Mouse (Mus musculus) bone marrow, adult 2 months (tissue): ENCODE measurements at regions not wholly inside any gene's neighbourhood (a gene's known extent, or its start where the extent isn't known, plus 50 kb on each side); places are given as distances from the start of the nearest gene placed in this dataset.
A peak's percentile ranks its signal among the peaks of the same experiment; 100 is the strongest.

Experiments used
- H3K27ac ChIP-seq: fragments of 200-500 bp; 2 replicates; pipeline ENCODE4 v1.5.1; 2012; ENCODE audit warnings: low read depth, mild to moderate bottlenecking, control low read depth, inconsistent platforms, low read length; ENCODE audit not compliant: control insufficient read depth, poor library complexity, insufficient read depth
- H3K4me1 ChIP-seq: fragments of 200-500 bp; 2 replicates; pipeline ENCODE4 v1.6.1; 2011; ENCODE audit warnings: low read length; ENCODE audit not compliant: control insufficient read depth, insufficient read depth
- H3K4me3 ChIP-seq: fragments of 200-500 bp; replicated peaks from 2 replicates; pipeline ENCODE3; 2011; ENCODE audit warnings: mild to moderate bottlenecking, low read depth, low read length, control low read depth; ENCODE audit not compliant: control insufficient read depth
- CTCF ChIP-seq: fragments of 200-500 bp; IDR thresholded peaks from 2 replicates; pipeline ENCODE4 v1.5.1; 2011; ENCODE audit warnings: low read length, control low read depth; ENCODE audit not compliant: control insufficient read depth, insufficient read depth
- POLR2A ChIP-seq: fragments of 200-500 bp; IDR thresholded peaks from 2 replicates; pipeline ENCODE4 v1.6.1; 2011; ENCODE audit warnings: low read depth, mild to moderate bottlenecking, control low read depth, low read length, borderline replicate concordance; ENCODE audit not compliant: control insufficient read depth
- WGBS: fragments of 180-500 bp; shearing (Covaris S2); methylation state at CpG from one replicate; pipeline ENCODE4 v1.1.7; 2018; 5-methylcytosine and 5-hydroxymethylcytosine counted together

DNA sequence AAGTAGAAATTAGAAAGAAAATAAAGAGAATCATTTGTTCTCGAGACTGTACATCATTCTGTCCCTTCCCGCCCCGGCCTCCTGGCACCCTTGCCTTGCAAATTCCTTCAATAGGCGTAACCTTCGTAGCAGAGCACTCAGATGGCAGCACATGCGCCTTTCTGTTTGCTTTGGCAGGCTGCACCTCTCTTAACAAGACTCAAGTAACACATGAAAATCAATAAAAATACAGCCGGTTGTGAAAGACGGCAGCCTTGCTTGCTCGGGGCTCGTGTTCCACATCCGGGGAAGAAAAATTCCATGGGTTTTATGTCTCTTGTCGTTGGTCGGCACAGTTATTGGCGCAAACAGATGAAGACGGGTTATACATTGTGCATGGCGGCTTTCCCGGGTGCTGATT, 271.2 kb downstream of the Rnd3 start:
- Histone ChIP-seq H3K4me1 (no peaks in the 10 kb centered on the region), H3K4me3 (no peak overlapping the region), H3K27ac (no peak overlapping the region)
- WGBS, result 89% methylated on average over 17 of the region's 17 CpGs
- no peak for TF ChIP-seq POLR2A
- no peak for TF ChIP-seq CTCF

DNA sequence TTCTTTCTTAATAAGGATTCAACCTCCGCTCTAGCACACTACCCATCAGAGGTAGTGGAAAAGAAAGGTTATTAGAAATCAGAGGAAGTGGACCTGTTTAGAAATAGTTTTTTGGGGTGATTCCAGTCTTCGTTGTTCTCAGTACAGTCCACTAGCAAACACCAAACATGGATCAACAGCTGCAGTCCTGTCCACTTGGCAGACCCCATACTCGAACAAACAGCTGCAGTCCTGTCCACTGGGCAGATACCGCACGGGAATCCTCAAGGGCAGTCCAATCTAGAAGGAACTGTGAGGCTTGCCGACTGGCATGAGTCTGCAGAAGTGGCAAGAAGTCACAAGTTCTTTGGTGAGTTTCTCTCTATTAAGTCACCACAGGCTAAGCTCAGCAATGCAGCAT, 273.8 kb downstream of the Rnd3 start:
- Histone ChIP-seq H3K4me3 (no peak overlapping the region), H3K4me1 (no peaks in the 10 kb centered on the region), H3K27ac (no peak overlapping the region)
- TF ChIP-seq POLR2A (no peak), CTCF (no peak)
- 80% methylated on average over 6 of the region's 6 CpGs for WGBS

DNA sequence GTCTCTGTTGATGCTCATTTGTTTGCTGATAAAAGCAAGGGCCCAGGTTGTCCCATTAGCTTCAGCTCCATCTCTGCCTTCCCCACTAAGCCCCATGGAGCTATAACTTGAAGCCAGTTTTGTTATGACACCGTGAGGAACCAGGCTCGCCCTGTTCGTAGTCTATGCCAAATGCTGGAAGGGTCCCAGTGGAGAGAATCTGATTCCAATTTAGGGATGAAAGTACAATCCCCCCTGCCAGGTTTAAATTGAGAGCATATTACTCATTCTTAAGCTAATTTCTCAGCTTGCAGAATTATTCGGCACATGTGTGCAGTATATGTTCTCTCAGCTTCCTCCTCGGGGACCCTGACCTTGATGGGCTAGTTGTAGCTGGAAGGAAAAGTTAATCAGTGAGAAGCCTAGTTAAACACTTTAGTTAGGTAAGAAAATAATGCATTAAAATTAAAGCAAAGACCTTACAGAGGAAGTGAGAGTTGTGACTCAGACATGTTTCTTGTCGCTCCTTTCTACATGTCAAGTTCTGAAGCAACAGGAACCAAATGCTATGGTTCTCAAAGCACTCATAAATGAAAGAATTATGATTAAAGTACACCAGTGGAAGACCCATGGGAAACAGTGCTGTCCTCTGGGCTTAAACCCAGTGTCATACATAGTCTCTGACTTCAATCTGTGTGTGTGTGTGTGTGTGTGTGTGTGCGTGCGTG, 295.2 kb downstream of the Rnd3 start:
- no peak overlapping the region; the same call in 1 of the 2 replicates for H3K27ac ChIP-seq
- TF ChIP-seq POLR2A (no peak), CTCF (no peak)
- no peaks in the 10 kb centered on the region; the same call in 1 of the 2 replicates for H3K4me1 ChIP-seq
- no peak overlapping the region for H3K4me3 ChIP-seq
- 74% methylated on average over 8 of the region's 8 CpGs for WGBS

DNA sequence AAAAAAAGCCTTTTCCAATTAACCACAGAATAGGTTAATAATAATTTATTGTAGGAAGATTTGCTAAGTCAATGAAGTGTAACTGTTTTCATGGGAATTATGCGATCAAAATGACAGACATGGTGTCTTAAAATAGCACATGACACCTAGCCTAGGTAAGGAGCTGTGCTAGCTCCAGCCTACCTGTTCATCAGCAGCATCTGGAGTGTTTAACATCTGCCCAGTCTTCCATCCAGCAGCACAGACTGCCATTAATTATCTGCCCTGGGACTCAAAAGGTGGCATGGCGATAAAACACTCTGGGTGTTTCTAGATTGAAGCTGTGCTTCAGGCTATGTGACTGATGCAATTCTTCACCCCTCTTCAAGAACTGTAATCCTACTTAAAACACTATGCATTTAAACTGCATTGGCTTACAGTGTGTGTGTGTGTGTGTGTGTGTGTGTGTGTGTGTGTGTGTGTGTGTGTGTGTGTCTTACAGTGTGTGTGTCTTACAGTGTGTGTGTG, 296.4 kb downstream of the Rnd3 start:
- TF ChIP-seq POLR2A, result no peak
- no peak for TF ChIP-seq CTCF
- Histone ChIP-seq H3K27ac (no peak overlapping the region), H3K4me3 (no peak overlapping the region), H3K4me1 (no peaks in the 10 kb centered on the region; the same call in 1 of the 2 replicates)
- WGBS, result 84% methylated on average over 2 of the region's 2 CpGs

DNA sequence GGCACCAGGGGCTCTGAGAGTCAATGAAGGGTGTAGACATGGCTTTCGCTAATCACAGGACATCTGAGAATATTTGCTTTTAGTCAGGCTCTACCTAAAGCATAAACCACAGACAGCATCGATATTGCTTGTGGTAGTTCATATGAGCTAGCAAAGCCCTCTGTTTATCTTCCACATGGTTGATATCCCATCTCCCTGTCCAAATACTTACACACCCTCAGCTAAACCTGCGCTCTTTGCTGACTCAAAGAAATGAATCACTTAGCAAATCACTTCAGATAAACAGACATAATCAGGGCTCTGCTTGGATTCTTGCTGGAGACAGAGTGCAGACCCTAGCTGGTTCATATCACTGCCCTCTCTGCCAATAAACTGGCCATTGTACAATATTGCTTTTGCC, 298.8 kb downstream of the Rnd3 start:
- Histone ChIP-seq H3K4me3 (no peak overlapping the region), H3K4me1 (no peaks in the 10 kb centered on the region; the same call in 1 of the 2 replicates), H3K27ac (no peak overlapping the region)
- TF ChIP-seq CTCF (no peak), POLR2A (no peak)
- WGBS, result 89% methylated on average over 3 of the region's 3 CpGs

DNA sequence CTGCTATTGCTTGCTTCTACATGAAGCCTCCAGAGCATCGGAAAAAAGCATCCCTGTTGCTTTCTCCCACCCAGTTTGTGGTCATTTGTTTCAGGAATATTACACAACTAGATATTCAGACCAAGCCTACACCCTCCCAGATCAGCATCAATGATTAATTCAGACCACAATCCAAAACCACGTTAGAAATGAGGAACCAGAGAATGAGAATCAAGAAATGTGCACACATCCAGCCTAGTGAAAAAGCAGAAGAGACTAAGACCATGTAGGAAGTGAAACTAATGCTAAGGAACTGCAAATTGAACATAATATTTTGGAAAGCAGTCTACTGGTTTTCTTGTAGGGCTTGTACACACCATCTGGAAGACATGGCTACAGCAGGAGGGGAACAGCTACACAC, 307.0 kb downstream of the Rnd3 start:
- WGBS, result 3% methylated on average over 2 of the region's 2 CpGs
- Histone ChIP-seq H3K4me1 (peaks cover 5% of the 10 kb centered on the region), H3K27ac (no peak overlapping the region), H3K4me3 (no peak overlapping the region)
- TF ChIP-seq CTCF, result no peak
- TF ChIP-seq POLR2A, result no peak

DNA sequence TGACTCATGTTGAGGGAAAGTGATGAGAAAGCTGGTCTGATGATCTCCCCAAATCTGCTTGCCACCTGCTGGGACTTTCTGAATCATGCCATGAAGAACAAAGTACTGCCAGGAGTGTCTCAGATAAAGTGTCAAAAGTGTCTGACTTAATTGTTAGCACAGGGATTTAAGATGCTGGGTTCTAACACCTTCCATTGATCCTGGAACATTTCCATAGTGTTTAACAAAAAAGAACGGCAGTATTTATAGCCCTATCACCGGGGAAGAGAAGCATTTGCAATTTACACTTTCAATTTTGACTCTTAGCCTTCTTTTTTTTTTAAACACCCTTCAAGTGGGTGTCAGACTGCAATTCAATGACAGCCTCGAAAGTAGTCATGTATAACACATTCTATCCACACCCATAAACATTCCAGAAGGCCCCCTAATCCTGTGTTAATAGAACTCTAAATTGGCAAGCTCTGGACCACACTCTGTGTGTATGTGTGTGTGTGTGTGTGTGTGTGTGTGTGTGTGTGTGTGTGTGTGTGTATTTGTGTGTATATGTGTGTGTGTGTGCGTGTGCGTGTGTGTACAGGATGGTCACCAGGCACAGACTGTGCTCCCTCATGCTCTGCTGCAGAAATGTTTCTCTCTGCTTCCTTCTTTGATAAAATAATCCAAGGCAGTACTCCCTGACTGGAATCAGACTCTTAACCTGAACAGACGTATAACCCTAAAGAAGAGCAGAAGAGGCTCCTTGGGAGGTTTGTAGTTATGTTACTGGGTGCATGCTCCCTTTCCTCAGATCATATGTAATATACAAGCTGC, 313.2 kb downstream of the Rnd3 start:
- Histone ChIP-seq H3K4me3 (no peak overlapping the region), H3K4me1 (peaks cover 3% of the 10 kb centered on the region; the same call in 1 of the 2 replicates), H3K27ac (no peak overlapping the region)
- no peak for TF ChIP-seq POLR2A
- TF ChIP-seq CTCF, result no peak
- whole genome bisulfite sequencing, result 73% methylated on average over 6 of the region's 6 CpGs

DNA sequence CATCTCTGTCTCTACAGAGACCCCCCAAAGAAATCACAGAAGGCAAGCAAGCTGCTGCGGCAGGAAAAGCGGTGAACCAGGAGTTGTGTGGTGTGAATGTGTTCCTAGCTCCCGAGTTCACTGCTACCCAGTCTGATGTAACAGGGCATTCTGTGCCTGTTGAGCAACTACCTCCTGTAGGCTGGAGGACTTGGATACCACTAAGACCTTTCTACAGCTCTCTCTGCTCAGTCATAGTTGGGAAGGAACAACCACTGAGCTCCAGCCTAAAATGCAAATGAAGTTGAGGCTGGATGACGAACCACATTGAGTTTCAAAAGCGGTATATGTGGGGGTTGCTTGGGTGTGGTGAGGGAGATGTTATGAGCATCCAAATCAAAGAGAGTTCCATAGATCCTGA, 315.1 kb downstream of the Rnd3 start:
- Histone ChIP-seq H3K4me1 (peaks cover 1% of the 10 kb centered on the region; the same call in 1 of the 2 replicates), H3K27ac (peak overlapping the region; percentile 4; the same call in 1 of the 2 replicates), H3K4me3 (no peak overlapping the region)
- WGBS, result 47% methylated on average over 5 of the region's 5 CpGs
- no peak for TF ChIP-seq POLR2A
- TF ChIP-seq CTCF, result no peak
